Mouse (Mus musculus) fibroblast of lung, adult 2 months (primary cell): ENCODE measurements around the gene Ppp2r2d.

Experiments used
- DNase-seq: peaks from one replicate; pipeline ENCODE4 v3.0.0-alpha.2; 2011; ENCODE audit warnings: low read depth

Gene Ppp2r2d

GRCm38 (mm10) chr7:138923756-138924425 is 78.0 kb downstream of the Ppp2r2d start:
- DNase-seq = no peak

GRCm38 (mm10) chr7:138928456-138928855 is 82.6 kb downstream of the Ppp2r2d start:
- no peak for DNase-seq
